Mouse (Mus musculus): Measurements from ENCODE around the gene Ttl.

DNA sequence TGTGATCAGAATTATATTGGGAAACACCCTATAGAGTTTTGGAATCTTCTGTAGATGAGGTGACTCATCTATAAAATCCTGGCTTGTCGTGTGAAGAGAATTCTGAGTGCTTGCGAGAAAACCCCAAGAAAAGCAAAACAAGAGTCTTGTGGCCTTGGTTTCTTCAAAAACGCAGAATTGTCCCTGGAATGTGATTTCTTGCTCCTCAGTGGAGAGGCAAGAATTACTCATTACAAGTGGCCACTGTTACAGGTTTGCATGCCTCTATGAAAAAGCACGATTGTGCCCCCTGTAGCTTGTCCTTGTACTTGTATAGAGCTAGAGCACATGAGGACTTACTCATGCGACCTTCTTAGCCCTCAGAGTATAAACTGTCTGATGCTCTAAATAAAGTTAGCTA lies 30.4 kb upstream of the Ttl start:
- TF ChIP-seq POLR2A (IDR thresholded peaks at IDR 0.05; ENCODE audit: borderline replicate concordance, extremely low read depth, insufficient read depth, insufficient read length, poor library complexity, severe bottlenecking) = no peak
- TF ChIP-seq CTCF (IDR thresholded peaks at IDR 0.05; ENCODE audit: borderline replicate concordance, extremely low read depth, insufficient read depth, insufficient read length) = no peak
